17 mouse cellular contexts compared by ENCODE assay signal in genomic region chr16:4711173-4711572, GRCm38 (mm10).
"Had no signal": no experiment of that assay in that cellular context is flagged by ENCODE, and none has a peak within 500 bp of the region (broad histone marks: within the 10 kb centered on the region; RNA-seq: fewer than 3 reads in every experiment).

No protein-coding gene starts in this region.

- DNase-seq: gastrocnemius, adult 2 months; gastrocnemius, postnatal 10 days; gastrocnemius, postnatal 25 days; heart, adult 18-20 months; heart, postnatal 10 days; heart, postnatal 4 days; kidney, adult 18-20 months; kidney, adult 8-10 months; kidney, postnatal 10 days; kidney, postnatal 25 days; kidney, postnatal 4 days; liver; liver, embryonic 13.5 days had no signal

- ATAC-seq: hindbrain, embryonic 16.5 days; inflammation-experienced regulatory T-cells, adult 6 months; intestine, embryonic 15.5 days; intestine, postnatal 0 days had no signal
